Mouse (Mus musculus) midbrain, embryonic 16.5 days (tissue): ENCODE measurements around the gene Ccdc42. TPM values are rescaled to one million over a fixed set of nuclear protein-coding genes. Genes with fewer than 3 reads are reported as not detected.
A peak's percentile ranks its signal among the peaks of the same experiment; 100 is the strongest.

Experiments
- ATAC-seq: fragments of 200-750 bp; cut with Nextera tagmentation; 2 replicates; pipeline ENCODE4 v1.8.0; 2017; ENCODE audit warnings: moderate TSS enrichment
- H3K27ac ChIP-seq: fragments of 300-500 bp; sonication (generic); 2 replicates; pipeline ENCODE4 v1.5.1; 2014; ENCODE audit warnings: mild to moderate bottlenecking, low read length, mixed read lengths
- H3K27me3 ChIP-seq: fragments of 300-500 bp; sonication (generic); 2 replicates; pipeline ENCODE4 v1.6.1; 2014; ENCODE audit warnings: low read depth, low read length, mixed read lengths; ENCODE audit not compliant: control insufficient read depth, insufficient read depth
- H3K36me3 ChIP-seq: fragments of 300-500 bp; sonication (generic); 2 replicates; pipeline ENCODE4 v1.6.1; 2014; ENCODE audit warnings: mild to moderate bottlenecking, low read length, moderate library complexity, mixed read lengths; ENCODE audit not compliant: control insufficient read depth, insufficient read depth
- H3K4me1 ChIP-seq: fragments of 300-500 bp; sonication (generic); 2 replicates; pipeline ENCODE4 v1.6.1; 2014; ENCODE audit warnings: mild to moderate bottlenecking, low read length, mixed read lengths; ENCODE audit not compliant: control insufficient read depth, insufficient read depth
- H3K4me2 ChIP-seq: fragments of 300-500 bp; sonication (generic); 2 replicates; pipeline ENCODE4 v1.6.1; 2014; ENCODE audit warnings: mild to moderate bottlenecking, low read length, mixed read lengths
- H3K4me3 ChIP-seq: fragments of 300-500 bp; sonication (generic); 2 replicates; pipeline ENCODE4 v1.5.1; 2014; ENCODE audit warnings: low read depth, mild to moderate bottlenecking, low read length, moderate library complexity, mixed read lengths
- H3K9ac ChIP-seq: fragments of 300-500 bp; sonication (generic); 2 replicates; pipeline ENCODE4 v1.6.1; 2014; ENCODE audit warnings: low read depth, low read length, mixed read lengths
- H3K9me3 ChIP-seq: fragments of 300-500 bp; sonication (generic); replicated peaks from 2 replicates; pipeline ENCODE4 v1.6.1; 2014; ENCODE audit warnings: mild to moderate bottlenecking, low read length, mixed read lengths; ENCODE audit not compliant: control insufficient read depth, poor library complexity, severe bottlenecking
- WGBS: fragments of 180-500 bp; shearing (Covaris S2); extraction: QIAGEN DNeasy Blood & Tissue Kit; methylation state at CpG from one replicate; pipeline ENCODE4 v1.1.7; 2014; 5-methylcytosine and 5-hydroxymethylcytosine counted together
- polyA plus RNA-seq: library from polyadenylated mRNA; unstranded; fragments of >200 nt; fragmentation: Nextera tagmentation; extraction: Ambion mirVana; gene quantifications from 2 replicates; pipeline ENCODE4 v1.2.1, GENCODE M21; 2015

The Ccdc42 gene
- polyA plus RNA-seq, 1 experiment from 2014 or later, result 0.18 TPM

DNA sequence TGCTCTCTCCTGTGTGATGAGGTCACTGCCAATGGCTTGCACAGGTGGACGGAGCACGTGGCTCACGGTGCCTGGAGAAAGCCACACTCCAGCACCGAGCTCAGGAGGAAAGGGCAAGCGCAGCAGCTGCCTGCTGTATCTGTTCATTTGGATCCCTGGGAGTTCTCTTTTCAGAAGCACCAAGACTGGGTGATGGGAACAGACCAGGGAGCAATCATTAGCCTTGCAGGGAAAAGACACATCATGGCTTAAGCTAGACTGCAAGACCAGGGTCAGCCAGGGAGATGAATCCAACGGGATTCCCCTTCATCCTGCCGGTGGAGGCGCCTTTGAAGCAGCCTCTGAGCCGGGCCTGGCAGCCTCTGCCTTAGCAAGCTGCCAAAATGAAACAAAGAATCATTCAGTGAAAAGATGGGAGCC is 7.3 kb upstream of the Ccdc42 start:
- H3K9ac ChIP-seq, result 0 out of 2 replicates have a peak overlapping the region, but pooled peaks have one; percentile 32
- H3K36me3 ChIP-seq, result no peaks in the 10 kb centered on the region
- peak overlapping the region; percentile 67 for H3K27ac ChIP-seq
- H3K27me3 ChIP-seq, result no peaks in the 10 kb centered on the region
- H3K4me1 ChIP-seq, result peaks cover 23% of the 10 kb centered on the region
- H3K4me2 ChIP-seq, result 0 out of 2 replicates have a peak overlapping the region, but pooled peaks have one; percentile 9
- peak; percentile 66 for ATAC-seq
- no peak overlapping the region for H3K4me3 ChIP-seq
- WGBS, result 20% methylated on average over 9 of the region's 9 CpGs
- H3K9me3 ChIP-seq, result no peaks in the 10 kb centered on the region

DNA sequence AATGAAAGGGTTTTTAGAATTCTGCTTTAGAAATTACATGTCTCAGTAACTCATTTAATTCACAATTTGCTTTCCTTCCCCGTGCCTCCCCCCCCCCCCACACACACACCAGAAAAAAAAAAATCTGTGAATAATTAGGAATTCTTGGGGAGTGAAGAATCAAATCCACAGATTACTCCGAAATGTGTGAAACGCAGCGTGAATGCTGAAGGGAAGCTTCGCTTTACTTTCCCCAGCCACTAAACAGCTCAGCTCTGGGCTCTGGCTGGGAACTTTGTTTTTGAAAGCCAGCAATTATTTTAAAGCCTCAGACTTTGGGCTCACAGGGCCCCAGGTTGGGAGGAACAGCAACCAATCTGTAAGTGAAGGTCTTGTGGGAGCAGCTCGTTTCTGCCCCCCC is 6.3 kb upstream of the Ccdc42 start:
- peaks cover 23% of the 10 kb centered on the region for H3K4me1 ChIP-seq
- H3K4me2 ChIP-seq, result no peak overlapping the region
- 23% methylated on average over 6 of the region's 6 CpGs for WGBS
- no peaks in the 10 kb centered on the region for H3K9me3 ChIP-seq
- ATAC-seq, result no peak
- H3K27me3 ChIP-seq, result no peaks in the 10 kb centered on the region
- H3K27ac ChIP-seq, result no peak overlapping the region
- no peaks in the 10 kb centered on the region for H3K36me3 ChIP-seq
- H3K4me3 ChIP-seq, result no peak overlapping the region
- H3K9ac ChIP-seq, result no peak overlapping the region

DNA sequence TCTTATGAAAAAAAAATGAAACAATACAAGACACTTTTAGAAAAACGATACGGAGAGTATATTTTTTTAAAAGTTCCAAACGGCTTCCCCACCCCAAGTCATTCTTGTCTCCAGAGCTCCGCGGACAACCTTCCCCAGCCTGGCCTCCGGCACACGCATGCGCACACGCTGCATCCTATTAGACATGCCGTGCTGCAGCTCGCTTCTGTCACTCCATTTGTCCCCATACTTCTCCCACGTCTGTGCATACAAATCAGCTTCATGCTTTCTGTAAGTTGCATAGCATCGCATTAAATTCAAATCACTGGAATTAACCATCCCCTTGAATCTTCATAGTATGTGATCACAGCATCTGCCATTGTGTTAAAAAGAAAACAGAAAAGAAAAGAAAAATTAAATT is 3.6 kb upstream of the Ccdc42 start:
- WGBS, result 47% methylated on average over 13 of the region's 13 CpGs

DNA sequence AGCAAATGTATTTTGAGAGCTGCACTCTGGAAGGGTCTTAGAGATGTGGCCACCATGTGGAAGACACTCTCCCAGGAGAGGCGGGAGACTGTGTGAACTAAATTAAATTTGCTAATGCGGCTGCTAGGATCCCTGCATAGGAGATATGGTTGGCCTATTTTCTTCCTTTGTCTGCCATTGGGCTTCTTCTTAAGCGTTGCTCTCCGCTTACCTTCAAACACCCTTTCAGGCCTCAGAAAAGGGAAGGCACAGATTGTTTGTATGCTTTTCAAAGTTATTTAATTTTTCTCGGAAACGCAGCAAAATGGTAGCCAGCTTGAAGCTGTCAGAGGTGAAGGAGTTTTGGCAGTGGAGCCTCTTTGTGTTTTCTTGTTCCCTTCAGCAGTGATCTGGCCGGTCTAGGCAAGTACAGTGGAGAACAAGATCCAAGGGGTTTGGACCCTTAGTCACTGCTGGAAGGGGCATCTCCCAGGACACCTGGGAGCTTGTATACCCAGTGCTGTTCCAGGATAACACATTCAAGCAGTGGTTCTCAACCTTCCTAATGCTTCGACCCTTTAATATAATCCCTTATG is 2.8 kb upstream of the Ccdc42 start:
- no peak overlapping the region for H3K4me3 ChIP-seq
- H3K27ac ChIP-seq, result peak overlapping the region; percentile 38
- no peak overlapping the region for H3K9ac ChIP-seq
- peaks cover 18% of the 10 kb centered on the region for H3K4me1 ChIP-seq
- H3K27me3 ChIP-seq, result no peaks in the 10 kb centered on the region
- 53% methylated on average over 8 of the region's 8 CpGs for WGBS
- H3K36me3 ChIP-seq, result no peaks in the 10 kb centered on the region
- no peak for ATAC-seq
- no peaks in the 10 kb centered on the region for H3K9me3 ChIP-seq
- H3K4me2 ChIP-seq, result no peak overlapping the region

More for the DNA sequence above, 3.6 kb upstream of the Ccdc42 start:
- Histone ChIP-seq H3K4me2 (peak overlapping the region; percentile 2; the same call in 1 of the 2 replicates), H3K4me1 (peaks cover 18% of the 10 kb centered on the region), H3K36me3 (no peaks in the 10 kb centered on the region), H3K9me3 (no peaks in the 10 kb centered on the region), H3K27me3 (no peaks in the 10 kb centered on the region), H3K27ac (no peak overlapping the region), H3K4me3 (no peak overlapping the region), H3K9ac (no peak overlapping the region)
- ATAC-seq, result peak; percentile 74; the same call in 1 of the 2 replicates

DNA sequence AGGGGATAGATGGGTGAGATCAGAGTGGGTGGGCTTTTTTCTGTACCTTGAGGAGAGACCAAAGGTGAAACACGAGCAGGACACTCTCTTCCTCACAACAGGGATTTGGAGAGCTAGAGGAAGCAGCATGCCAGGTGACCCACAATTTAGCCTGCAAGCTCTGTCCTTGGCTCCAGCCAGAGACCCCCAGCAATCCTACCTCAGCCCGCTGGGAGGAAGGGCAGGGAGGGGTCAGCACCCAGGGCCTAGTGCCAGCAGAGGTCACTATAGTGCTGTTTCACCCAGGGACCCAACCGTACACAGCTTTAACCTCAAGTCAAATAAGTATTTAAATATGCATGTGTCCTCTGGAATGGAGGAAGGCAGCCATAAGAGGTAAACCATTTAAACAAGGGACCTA is 931 bp upstream of the Ccdc42 start:
- H3K4me3 ChIP-seq, result no peak overlapping the region
- H3K27ac ChIP-seq, result no peak overlapping the region
- H3K36me3 ChIP-seq, result no peaks in the 10 kb centered on the region
- H3K27me3 ChIP-seq, result no peaks in the 10 kb centered on the region
- H3K9ac ChIP-seq, result no peak overlapping the region
- no peak overlapping the region for H3K4me2 ChIP-seq
- no peak for ATAC-seq
- no peaks in the 10 kb centered on the region for H3K9me3 ChIP-seq
- 22% methylated on average over 3 of the region's 3 CpGs for WGBS
- peaks cover 5% of the 10 kb centered on the region for H3K4me1 ChIP-seq

DNA sequence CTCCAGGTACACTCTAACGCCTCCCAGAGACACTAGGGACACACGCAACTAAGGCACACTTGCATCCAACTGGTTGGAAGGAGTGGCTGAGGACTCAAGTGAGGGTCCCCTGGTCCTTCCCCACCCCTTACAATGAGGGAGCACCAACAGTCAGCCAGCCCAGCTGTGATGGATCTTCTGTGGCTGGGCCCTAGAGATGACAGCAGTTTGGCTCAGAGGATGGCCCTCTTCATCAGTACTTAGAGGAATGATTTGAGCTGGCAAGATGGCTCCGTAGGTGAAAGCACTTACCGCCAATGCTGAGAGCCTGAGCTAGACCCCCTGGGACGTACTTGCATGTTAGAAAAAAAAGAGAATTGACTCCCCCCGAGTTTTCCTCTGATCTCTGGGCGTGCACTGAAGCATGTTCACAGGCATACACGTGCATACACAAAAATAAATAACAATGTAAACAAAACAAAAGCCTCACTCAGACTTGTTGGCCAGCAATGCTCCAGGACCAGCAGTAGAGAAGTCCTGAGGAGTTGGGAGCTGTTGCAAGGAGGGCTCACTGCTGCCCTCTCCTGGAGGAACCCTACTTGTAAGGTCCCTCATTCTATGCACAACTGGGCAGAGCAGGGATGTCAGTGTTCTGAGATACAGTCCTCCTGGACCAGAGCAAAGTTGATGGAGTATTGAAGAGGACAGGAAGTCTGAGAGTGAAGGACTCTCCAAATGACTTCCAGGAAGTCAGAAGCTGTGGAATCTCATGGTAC is 2.4 kb downstream of the Ccdc42 start:
- no peak overlapping the region for H3K4me3 ChIP-seq
- no peak overlapping the region for H3K27ac ChIP-seq
- H3K9me3 ChIP-seq, result no peaks in the 10 kb centered on the region
- H3K27me3 ChIP-seq, result no peaks in the 10 kb centered on the region
- WGBS, result 70% methylated on average over 8 of the region's 8 CpGs
- no peaks in the 10 kb centered on the region for H3K36me3 ChIP-seq
- no peak overlapping the region for H3K9ac ChIP-seq
- no peak for ATAC-seq
- H3K4me1 ChIP-seq, result peaks cover 2% of the 10 kb centered on the region
- H3K4me2 ChIP-seq, result no peak overlapping the region

DNA sequence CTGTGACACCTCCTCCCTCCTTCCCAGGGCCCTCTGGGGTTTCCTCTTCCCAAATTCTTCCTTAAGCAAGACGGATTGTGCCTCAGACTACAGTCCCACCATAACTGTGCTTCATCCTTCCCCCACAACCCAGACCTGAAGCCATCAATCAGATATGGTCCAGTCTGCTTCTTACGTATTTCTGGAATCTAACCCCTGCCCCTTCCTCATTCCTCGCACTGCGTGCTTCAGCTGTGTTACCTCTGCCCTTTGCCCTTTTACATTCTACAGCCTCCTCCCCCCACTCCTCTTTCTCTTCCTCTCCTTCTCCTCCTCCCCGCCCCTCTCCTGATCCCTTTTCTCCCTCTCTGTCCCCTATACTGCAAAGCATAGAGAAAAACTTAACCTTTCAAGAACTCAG is 4.9 kb downstream of the Ccdc42 start:
- H3K27me3 ChIP-seq, result no peaks in the 10 kb centered on the region
- no peak overlapping the region for H3K9ac ChIP-seq

DNA sequence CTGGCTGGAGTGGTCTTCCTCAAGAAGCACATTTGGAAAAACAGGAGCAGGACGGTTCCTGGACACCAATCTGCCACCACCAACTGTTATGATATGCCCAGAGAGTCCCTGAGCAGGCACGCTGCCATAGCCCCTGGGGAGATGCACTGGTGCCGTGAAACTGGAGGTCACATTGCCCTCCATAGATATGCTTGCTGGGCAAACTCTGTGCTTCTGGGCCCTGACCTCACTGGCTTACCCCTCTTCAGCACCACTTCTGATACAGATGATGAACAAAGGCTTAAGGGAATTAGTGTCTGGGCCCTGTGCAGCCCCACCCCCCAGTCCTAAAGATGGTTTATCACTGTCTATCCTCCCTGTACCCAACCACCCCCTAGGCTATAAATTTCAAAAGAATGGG is 6.4 kb downstream of the Ccdc42 start:
- H3K4me1 ChIP-seq, result peaks cover 2% of the 10 kb centered on the region; the same call in 1 of the 2 replicates
- H3K4me2 ChIP-seq, result no peak overlapping the region
- 50% methylated on average over 3 of the region's 3 CpGs for WGBS
- H3K4me3 ChIP-seq, result no peak overlapping the region
- no peak for ATAC-seq
- H3K36me3 ChIP-seq, result no peaks in the 10 kb centered on the region
- H3K9ac ChIP-seq, result no peak overlapping the region
- no peaks in the 10 kb centered on the region for H3K27me3 ChIP-seq
- H3K27ac ChIP-seq, result no peak overlapping the region
- H3K9me3 ChIP-seq, result no peaks in the 10 kb centered on the region

More for the DNA sequence above, 4.9 kb downstream of the Ccdc42 start:
- no peaks in the 10 kb centered on the region for H3K36me3 ChIP-seq
- no peak overlapping the region for H3K27ac ChIP-seq
- no peaks in the 10 kb centered on the region for H3K9me3 ChIP-seq
- H3K4me2 ChIP-seq, result no peak overlapping the region
- ATAC-seq, result no peak
- WGBS, result 26% methylated on average over 5 of the region's 5 CpGs
- peaks cover 2% of the 10 kb centered on the region; the same call in 1 of the 2 replicates for H3K4me1 ChIP-seq
- H3K4me3 ChIP-seq, result no peak overlapping the region

DNA sequence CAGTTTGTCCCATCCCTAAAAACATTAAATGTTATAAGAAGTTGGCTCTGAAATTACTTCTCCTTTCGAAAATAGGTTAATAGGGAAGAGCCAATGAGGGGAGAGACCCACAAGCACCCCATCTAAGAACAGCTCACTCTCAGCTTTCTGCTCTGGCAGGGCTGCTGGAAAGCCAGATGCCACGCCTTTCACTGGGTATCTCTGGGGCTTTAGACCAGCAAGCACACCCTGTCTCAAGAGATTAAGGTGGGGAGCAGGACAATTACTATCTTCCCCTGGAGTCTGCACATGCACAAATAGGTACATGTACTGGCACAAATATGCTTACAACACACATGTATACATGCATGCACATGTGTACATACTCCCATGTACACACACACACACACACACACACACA is 11.1 kb downstream of the Ccdc42 start:
- H3K4me2 ChIP-seq, result no peak overlapping the region
- no peak for ATAC-seq
- H3K27ac ChIP-seq, result no peak overlapping the region
- 81% methylated on average over 2 of the region's 2 CpGs for WGBS
- H3K9ac ChIP-seq, result no peak overlapping the region
- no peaks in the 10 kb centered on the region for H3K27me3 ChIP-seq
- no peak overlapping the region for H3K4me3 ChIP-seq
- H3K4me1 ChIP-seq, result peaks cover 5% of the 10 kb centered on the region; the same call in 1 of the 2 replicates
- H3K36me3 ChIP-seq, result no peaks in the 10 kb centered on the region
- no peaks in the 10 kb centered on the region for H3K9me3 ChIP-seq
